Mouse (Mus musculus) T-helper 17 cell (primary cell): Measurements from ENCODE around the gene Fbxl21.

ENCODE experiments used
- in situ Hi-C, 2 experiments: fragments of 300-600 bp; cut with MboI, MseI; formaldehyde crosslinking; loops; 1 replicate in 1 of 2; 2 replicates in 1 of 2; pipeline ENCODE4 v1.15.1; 2025; ENCODE audit warnings: high pct_unique_total_duplicates in 2 of 2

Gene Fbxl21

DNA sequence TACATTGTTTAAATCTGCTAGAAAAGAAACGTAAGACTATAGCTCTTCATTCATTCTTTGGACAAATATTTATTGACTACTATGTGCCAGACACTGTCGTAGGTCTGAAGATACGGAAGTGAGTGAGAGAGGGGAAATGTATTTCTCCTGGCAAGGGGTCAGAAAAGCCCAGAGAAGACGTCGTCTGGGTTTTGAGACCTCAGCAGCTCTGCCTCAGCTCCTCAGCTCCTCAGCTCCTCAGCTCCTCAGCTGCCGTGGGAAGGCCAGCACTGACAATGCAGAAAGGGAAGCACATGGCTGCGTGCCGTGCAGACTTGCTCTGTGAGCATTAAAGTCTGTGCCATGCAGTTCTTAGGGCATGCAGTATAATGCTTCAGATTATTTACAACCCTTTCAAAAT is 7.4 kb downstream of the Fbxl21 start:
- in situ Hi-C loops = no loop called here

GRCm38 (mm10) chr13:56534931-56535330 is 12.7 kb downstream of the Fbxl21 start:
- in situ Hi-C loops = no loop called here

DNA sequence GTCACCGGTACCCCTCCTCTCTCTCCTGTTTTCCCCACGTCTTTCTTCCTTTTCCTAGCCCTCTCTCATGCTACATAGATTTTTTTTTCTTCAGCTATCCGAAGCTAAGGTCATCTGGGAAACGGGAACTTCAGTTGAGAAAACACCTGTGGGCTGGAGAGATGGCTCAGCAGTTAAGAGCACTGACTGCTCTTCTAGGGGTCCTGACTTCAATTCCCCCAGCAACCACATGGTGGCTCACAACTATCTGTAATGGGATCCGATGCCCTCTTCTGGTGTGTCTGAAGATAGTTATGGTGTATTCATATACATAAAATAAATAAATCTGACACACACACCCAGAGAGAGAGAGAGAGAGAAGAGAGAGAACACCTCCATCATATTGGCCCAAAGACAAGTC is 13.3 kb downstream of the Fbxl21 start:
- in situ Hi-C loops = no loop called here

- in situ Hi-C loops = no loop called here
Observed at GRCm38 (mm10) chr13:56537026-56537425, 14.8 kb downstream of the Fbxl21 start.

DNA sequence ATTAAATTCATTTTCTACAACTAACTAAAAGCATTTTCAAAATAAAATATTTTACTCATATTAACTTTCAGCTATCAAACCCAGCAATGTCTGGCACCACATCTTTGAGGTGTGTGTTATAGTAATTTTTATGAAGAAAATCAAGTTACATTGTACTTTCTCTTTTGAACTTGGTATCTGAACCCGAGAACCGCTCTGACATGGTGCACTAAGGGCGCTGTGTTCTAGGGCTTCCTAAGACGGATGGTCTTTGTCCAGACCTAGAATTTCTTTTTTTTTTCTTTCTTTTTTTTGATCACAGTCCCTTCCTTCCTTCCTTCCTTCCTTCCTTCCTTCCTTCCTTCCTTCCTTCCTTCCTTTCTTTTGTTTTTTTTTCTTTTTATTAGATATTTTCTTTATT is 17.6 kb downstream of the Fbxl21 start:
- in situ Hi-C loops = no loop called here

DNA sequence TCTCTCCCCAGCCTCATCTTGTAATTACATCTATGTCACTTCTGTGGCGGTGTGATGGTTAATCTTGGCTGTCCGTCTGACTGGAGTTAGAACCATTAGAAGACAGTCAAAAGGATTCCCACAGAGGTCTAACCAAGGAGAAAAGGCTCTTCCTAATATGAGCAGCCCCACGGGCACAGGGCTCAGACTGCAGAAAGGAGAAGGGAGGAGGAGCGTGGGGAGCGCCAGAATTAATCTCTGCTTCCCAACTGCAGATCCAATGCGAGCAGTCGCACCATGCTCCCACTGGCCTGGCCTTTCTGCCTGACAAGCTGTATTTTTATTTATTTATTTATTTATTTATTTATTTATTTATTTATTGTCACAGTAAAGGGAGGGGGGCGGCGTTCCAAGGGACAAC is 21.5 kb downstream of the Fbxl21 start:
- in situ Hi-C loops = no loop called here

- in situ Hi-C loops = no loop called here
Observed at GRCm38 (mm10) chr13:56544956-56545355, 22.7 kb downstream of the Fbxl21 start.

GRCm38 (mm10) chr13:56548401-56548800 is 26.1 kb downstream of the Fbxl21 start, which contains the start of gene Lect2:
Lect2 (minus strand) TSS chr13:56548502.
- in situ Hi-C loops = no loop called here

DNA sequence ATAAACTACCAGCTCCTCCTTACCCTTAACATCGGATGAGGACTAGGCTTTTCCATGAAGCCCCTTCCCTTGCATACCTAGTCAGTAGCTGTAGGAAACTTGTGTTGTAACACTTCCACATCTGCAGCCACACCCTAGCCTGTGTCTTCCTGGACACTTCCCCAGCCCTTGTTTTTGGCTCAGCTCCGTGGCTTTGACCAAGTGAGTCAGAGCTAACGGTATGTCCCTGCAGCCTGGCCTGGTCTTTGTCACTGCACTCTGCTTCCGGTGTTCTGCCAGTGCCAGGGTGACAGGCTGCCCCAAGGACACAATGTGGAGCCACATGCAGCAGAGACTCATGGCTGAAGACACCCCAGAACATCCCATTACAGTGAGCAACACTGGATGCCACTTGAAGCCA is 27.1 kb downstream of the Fbxl21 start:
- in situ Hi-C loops = no loop called here

GRCm38 (mm10) chr13:56550574-56550973 is 28.3 kb downstream of the Fbxl21 start:
- in situ Hi-C loops = loop anchor here in 1 of 2 experiments (5.0 kb wide), 1 partner anchor 73 kb away; no protein-coding TSS in a partner anchor

GRCm38 (mm10) chr13:56551661-56552060 is 29.4 kb downstream of the Fbxl21 start:
- in situ Hi-C loops = loop anchor here in 1 of 2 experiments (5.0 kb wide), 1 partner anchor 74 kb away; no protein-coding TSS in a partner anchor

GRCm38 (mm10) chr13:56553923-56554322 is 31.7 kb downstream of the Fbxl21 start:
- in situ Hi-C loops = loop anchor here in 1 of 2 experiments (5.0 kb wide), 1 partner anchor 77 kb away; no protein-coding TSS in a partner anchor

DNA sequence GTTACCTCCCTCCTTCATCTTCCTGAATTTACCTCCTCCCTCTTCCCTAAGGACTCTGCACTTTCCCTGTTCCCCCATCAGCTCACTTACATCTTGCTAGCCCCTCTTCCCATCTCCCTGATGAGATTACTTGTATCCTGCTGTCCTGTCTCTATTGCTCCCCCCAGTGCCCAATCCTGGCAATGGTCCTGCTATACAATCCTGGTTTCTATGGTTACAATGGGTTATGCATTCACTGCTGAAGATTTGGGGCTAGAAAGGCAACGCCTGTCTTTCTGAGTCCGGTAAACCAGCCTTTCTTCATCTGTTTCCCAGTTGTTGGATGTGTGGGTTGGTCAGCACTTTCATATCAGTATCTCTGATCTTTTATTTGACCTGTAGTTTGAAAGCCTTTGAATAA is 32.1 kb downstream of the Fbxl21 start:
- in situ Hi-C loops = loop anchor here in 1 of 2 experiments (5.0 kb wide), 1 partner anchor 77 kb away; no protein-coding TSS in a partner anchor

DNA sequence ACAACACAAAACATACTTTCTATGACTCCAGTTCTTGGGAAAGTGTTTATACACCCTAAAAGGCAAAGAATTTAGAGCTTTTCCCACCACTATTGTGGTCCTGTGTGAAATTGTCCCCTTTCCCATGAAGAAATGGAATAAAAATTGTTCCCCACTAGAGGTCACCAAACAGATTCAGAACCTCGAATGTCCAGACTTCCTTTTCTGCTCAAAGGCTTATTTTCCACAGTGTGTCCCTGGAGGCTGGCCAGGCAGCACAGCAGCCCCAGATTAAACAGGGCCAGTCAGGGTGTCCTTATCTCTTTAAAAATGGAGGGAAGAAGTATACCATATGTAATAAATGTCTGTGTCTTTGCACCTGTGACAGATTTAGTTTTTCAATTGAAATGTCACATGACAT is 33.7 kb downstream of the Fbxl21 start:
- in situ Hi-C loops = no loop called here

DNA sequence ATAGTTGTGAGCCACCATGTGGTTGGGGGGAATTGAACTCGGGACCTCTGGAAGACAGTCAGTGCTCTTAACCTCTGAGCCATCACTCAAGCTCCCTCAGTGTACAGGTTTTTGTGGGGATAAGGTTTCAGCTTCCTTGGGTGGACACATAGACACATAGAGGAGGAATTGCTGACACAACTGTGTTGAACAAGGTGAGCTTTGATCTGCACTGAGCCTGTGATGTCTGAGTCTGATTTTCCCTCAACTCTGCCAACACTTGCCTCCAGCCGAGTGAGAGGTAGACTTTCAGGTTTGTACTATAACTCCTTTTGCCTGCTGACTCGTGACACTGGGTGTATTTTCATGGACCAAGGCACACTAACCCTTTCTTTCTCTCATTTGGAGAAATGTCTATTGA is 34.4 kb downstream of the Fbxl21 start:
- in situ Hi-C loops = no loop called here

- in situ Hi-C loops = no loop called here
Observed at GRCm38 (mm10) chr13:56558811-56559210, 36.5 kb downstream of the Fbxl21 start.

GRCm38 (mm10) chr13:56559841-56560370 is 37.6 kb downstream of the Fbxl21 start:
- in situ Hi-C loops = no loop called here

- in situ Hi-C loops = no loop called here
Observed at GRCm38 (mm10) chr13:56561129-56561528, 38.9 kb downstream of the Fbxl21 start.

- in situ Hi-C loops = no loop called here
Observed at GRCm38 (mm10) chr13:56563075-56563474, 40.8 kb downstream of the Fbxl21 start.

GRCm38 (mm10) chr13:56566336-56566735 is 44.1 kb downstream of the Fbxl21 start:
- in situ Hi-C loops = loop anchor here (5.0 kb wide), 2 partner anchors 66 to 94 kb away; no protein-coding TSS in a partner anchor

DNA sequence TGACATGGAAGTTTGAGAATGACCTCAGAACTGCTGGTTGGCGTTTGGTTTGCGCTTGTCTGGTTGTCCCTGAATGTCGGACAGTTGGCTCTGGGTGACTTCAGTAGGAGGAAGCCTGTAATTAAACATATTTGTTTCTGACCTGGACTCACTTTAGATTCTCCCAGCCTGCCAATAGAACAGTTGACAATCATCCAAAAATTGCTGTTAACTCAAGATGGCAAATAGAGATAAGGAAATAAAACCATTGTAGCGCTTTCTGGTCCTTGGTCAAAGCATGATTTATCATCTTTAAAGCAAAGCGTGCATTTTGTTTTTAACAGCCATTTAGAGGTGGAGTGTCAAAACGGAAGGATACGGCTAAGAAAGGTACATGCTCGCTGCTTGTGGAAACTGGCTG is 49.4 kb downstream of the Fbxl21 start:
- in situ Hi-C loops = no loop called here

GRCm38 (mm10) chr13:56575074-56575473 is 52.8 kb downstream of the Fbxl21 start:
- in situ Hi-C loops = loop anchor here in 1 of 2 experiments (5.0 kb wide), 1 partner anchor 177 kb away; the partner anchor contains the start of gene Gm45623

DNA sequence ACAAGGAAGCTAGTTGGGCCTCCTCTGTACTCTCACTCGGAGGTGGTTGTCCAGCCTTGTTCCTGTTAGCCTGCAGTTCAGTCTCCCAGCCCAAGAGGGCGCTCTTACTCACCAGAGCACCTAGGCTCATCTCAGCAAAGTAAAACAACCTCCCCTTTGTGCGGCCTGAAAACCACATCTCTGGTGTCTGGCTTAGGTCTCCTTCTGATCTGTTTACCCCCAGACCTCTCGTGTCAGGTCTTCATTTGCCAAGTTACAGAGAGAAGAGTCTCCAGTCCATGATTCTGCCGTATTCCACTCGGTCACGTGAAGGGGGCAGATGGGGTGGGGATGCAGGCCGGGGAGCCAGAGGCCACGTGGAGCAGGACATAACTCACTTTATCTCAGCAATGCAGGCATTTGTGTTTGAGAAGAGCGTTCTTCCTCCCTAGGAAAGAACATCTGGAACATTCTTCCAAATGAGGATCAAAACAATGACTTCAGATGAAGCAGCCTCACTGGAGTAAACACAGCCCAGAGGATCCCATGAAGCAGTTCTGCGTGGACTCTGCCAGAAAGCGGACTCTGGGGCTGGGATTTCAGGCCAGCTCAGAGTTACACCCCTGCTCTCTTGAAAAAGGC is 53.5 kb downstream of the Fbxl21 start:
- in situ Hi-C loops = loop anchor here in 1 of 2 experiments (5.0 kb wide), 1 partner anchor 176 kb away; the partner anchor contains the start of gene Gm45623
